9 mouse cellular contexts compared by ENCODE assay signal in genomic region chr9:50697706-50698041, GRCm38 (mm10). TPM values are rescaled to one million over a fixed set of nuclear protein-coding genes. Genes with fewer than 3 reads are reported as not detected.
A peak's percentile ranks its signal among the peaks of the same experiment; 100 is the strongest.
DNase-seq lines count a peak whose midpoint lies in the region; ATAC-seq and TF ChIP-seq lines count a peak whose summit lies in the region.
"Had no signal": no experiment of that assay in that cellular context is flagged by ENCODE, and none has a peak within 500 bp of the region (broad histone marks: within the 10 kb centered on the region; RNA-seq: fewer than 3 reads in every experiment).

No protein-coding gene starts in this region.

- H3K4me1 ChIP-seq in hindbrain, postnatal 0 days (ENCODE audit: insufficient read depth, low read length), result no peaks in the 10 kb centered on the region

- H3K27me3 ChIP-seq in hindbrain, postnatal 0 days (ENCODE audit: insufficient read depth, low read length), result no peaks in the 10 kb centered on the region

- ATAC-seq in activated CD4-positive, CD25-positive, alpha-beta regulatory T cell, adult 4 months, result peak; percentile 40
- ATAC-seq in common myeloid progenitor, adult 5-6 weeks (replicated peaks; ENCODE audit: low read depth, poor library complexity, severe bottlenecking), result peak; percentile 78
- peak; percentile 78 for ATAC-seq in hindbrain, postnatal 0 days

- H3K9ac ChIP-seq in hindbrain, postnatal 0 days (replicated peaks; ENCODE audit: low read length), result peak overlapping the region; percentile 66

- H3K4me3 ChIP-seq in hindbrain, postnatal 0 days (ENCODE audit: low read length), result peak overlapping the region; percentile 71

- peak overlapping the region; percentile 69 for H3K27ac ChIP-seq in hindbrain, postnatal 0 days

- no peak for TF ChIP-seq CTCF in hindbrain, postnatal 0 days (IDR thresholded peaks at IDR 0.05; ENCODE audit: low read depth)

- no peaks in the 10 kb centered on the region for H3K9me3 ChIP-seq in hindbrain, postnatal 0 days (ENCODE audit: low read length)

- DNase-seq in gastrocnemius, postnatal 10 days, result peak; percentile 64
- peak; percentile 91 for DNase-seq in hindbrain, postnatal 0 days (ENCODE audit: low spot score)
- DNase-seq in left cerebral cortex, adult 18-20 months (ENCODE audit: low spot score in 2 of 2), result peak; percentile 80 to 86
- peak; percentile 85 for DNase-seq in lung, postnatal 25 days (ENCODE audit: low spot score)
- peak; percentile 83 to 84 for DNase-seq in right cerebral cortex, adult 2 months (ENCODE audit: low spot score in 2 of 2)
- no peak for DNase-seq in spleen, postnatal 14 days (ENCODE audit: low spot score in 2 of 2)

- peaks cover 11% of the 10 kb centered on the region; the same call in 1 of the 2 replicates for H3K36me3 ChIP-seq in hindbrain, postnatal 0 days (ENCODE audit: insufficient read depth, low read length)

- peak overlapping the region; percentile 94 for H3K4me2 ChIP-seq in hindbrain, postnatal 0 days (ENCODE audit: low read depth, low read length)

- WGBS in hindbrain, postnatal 0 days, result under 1% methylated on average over 12 of the region's 12 CpGs

RNA-seq across cellular contexts. Expression of gene Dlat, which starts 38.1 kb away (rescaled TPM):
- polyA plus RNA-seq in activated CD4-positive, CD25-positive, alpha-beta regulatory T cell, adult 4 months (2017; shearing (Covaris generic)), result 10 to 100 TPM; 15.8 to 18.2 TPM
- total RNA-seq in common myeloid progenitor, adult 5-6 weeks (2017), result 37.5 and 49.9 TPM in 2 replicates
- 100 to 1,000 TPM; 196 to 235 TPM for total RNA-seq in gastrocnemius, postnatal 10 days (2021)
- total RNA-seq in hindbrain, postnatal 0 days (2014; rRNA removed), result 72.2 and 77.4 TPM in 2 replicates
- 65.1 and 69.2 TPM in 2 replicates for polyA plus RNA-seq in hindbrain, postnatal 0 days (2015; fragmentation: Nextera tagmentation; extraction: Ambion mirVana)
- 100 to 1,000 TPM; 107 to 121 TPM for total RNA-seq in left cerebral cortex, adult 18-20 months (2021)

RNA-seq across cellular contexts. Expression of gene Dixdc1, which starts 41.6 kb away (rescaled TPM):
- polyA plus RNA-seq in activated CD4-positive, CD25-positive, alpha-beta regulatory T cell, adult 4 months (2017; shearing (Covaris generic)), result under 1 TPM in 1 of 2 experiments, not detected in 1; 0.60 TPM
- not detected in 2 replicates for total RNA-seq in common myeloid progenitor, adult 5-6 weeks (2017)
- 1 to 10 TPM; 6.2 to 9.3 TPM for total RNA-seq in gastrocnemius, postnatal 10 days (2021)
- 40.3 and 50.7 TPM in 2 replicates for total RNA-seq in hindbrain, postnatal 0 days (2014; rRNA removed)
- polyA plus RNA-seq in hindbrain, postnatal 0 days (2015; fragmentation: Nextera tagmentation; extraction: Ambion mirVana), result 24.4 and 26.0 TPM in 2 replicates
- 10 to 100 TPM; 67.9 to 79.3 TPM for total RNA-seq in left cerebral cortex, adult 18-20 months (2021)
- total RNA-seq: neutrophil, adult 5-6 weeks had no signal

RNA-seq across cellular contexts. Expression of gene 2310030G06Rik, which starts 48.7 kb away (rescaled TPM):
- polyA plus RNA-seq in activated CD4-positive, CD25-positive, alpha-beta regulatory T cell, adult 4 months (2017; shearing (Covaris generic)), result not detected
- total RNA-seq in common myeloid progenitor, adult 5-6 weeks (2017), result not detected in 2 replicates
- 1 to 10 TPM; 1.8 to 2.2 TPM for total RNA-seq in gastrocnemius, postnatal 10 days (2021)
- total RNA-seq in hindbrain, postnatal 0 days (2014; rRNA removed), result 0.79 and 2.4 TPM in 2 replicates
- polyA plus RNA-seq in hindbrain, postnatal 0 days (2015; fragmentation: Nextera tagmentation; extraction: Ambion mirVana), result 2.7 and 3.0 TPM in 2 replicates
- 1 to 10 TPM; 2.7 to 3.1 TPM for total RNA-seq in left cerebral cortex, adult 18-20 months (2021)
- total RNA-seq: neutrophil, adult 5-6 weeks had no signal

RNA-seq across cellular contexts. Expression of gene Cryab, which starts 53.5 kb away (rescaled TPM):
- polyA plus RNA-seq in activated CD4-positive, CD25-positive, alpha-beta regulatory T cell, adult 4 months (2017; shearing (Covaris generic)), result 1 to 10 TPM; 3.7 to 4.5 TPM
- 0.41 TPM in 1 of 2 replicates, not detected in the other for total RNA-seq in common myeloid progenitor, adult 5-6 weeks (2017)
- 100 to 1,000 TPM; 667 to 687 TPM for total RNA-seq in gastrocnemius, postnatal 10 days (2021)
- total RNA-seq in hindbrain, postnatal 0 days (2014; rRNA removed), result 8.7 and 9.1 TPM in 2 replicates
- polyA plus RNA-seq in hindbrain, postnatal 0 days (2015; fragmentation: Nextera tagmentation; extraction: Ambion mirVana), result 31.2 and 31.4 TPM in 2 replicates
- 100 to 1,000 TPM; 122 to 161 TPM for total RNA-seq in left cerebral cortex, adult 18-20 months (2021)
- total RNA-seq: neutrophil, adult 5-6 weeks had no signal

RNA-seq across cellular contexts. Expression of gene Hspb2, which starts 54.5 kb away (rescaled TPM):
- polyA plus RNA-seq in activated CD4-positive, CD25-positive, alpha-beta regulatory T cell, adult 4 months (2017; shearing (Covaris generic)), result 1 to 10 TPM in 1 of 2 experiments, not detected in 1; 1.3 TPM
- total RNA-seq in common myeloid progenitor, adult 5-6 weeks (2017), result not detected in 2 replicates
- total RNA-seq in gastrocnemius, postnatal 10 days (2021), result 100 to 1,000 TPM; 120 to 128 TPM
- total RNA-seq in hindbrain, postnatal 0 days (2014; rRNA removed), result 5.4 TPM in 1 of 2 replicates, not detected in the other
- polyA plus RNA-seq in hindbrain, postnatal 0 days (2015; fragmentation: Nextera tagmentation; extraction: Ambion mirVana), result 2.2 and 2.9 TPM in 2 replicates
- total RNA-seq in left cerebral cortex, adult 18-20 months (2021), result 1 to 10 TPM; 2.4 to 2.6 TPM
- total RNA-seq: neutrophil, adult 5-6 weeks had no signal

Comparison
In these comparisons a context has a peak if more than half of its experiments do, and no peak if none do; other contexts are left out.
1. DNase-seq: peak in gastrocnemius, postnatal 10 days (single experiment), hindbrain, postnatal 0 days (single experiment), left cerebral cortex, adult 18-20 months (2 of 2), lung, postnatal 25 days (single experiment) and right cerebral cortex, adult 2 months (2 of 2); none in spleen, postnatal 14 days (0 of 2).
2. Peak in every context shown above with its lines, with median percentiles within 50 percentile points of each other: ATAC-seq.